ENCODE assay signal across 9 mouse cellular contexts in the genomic region with DNA sequence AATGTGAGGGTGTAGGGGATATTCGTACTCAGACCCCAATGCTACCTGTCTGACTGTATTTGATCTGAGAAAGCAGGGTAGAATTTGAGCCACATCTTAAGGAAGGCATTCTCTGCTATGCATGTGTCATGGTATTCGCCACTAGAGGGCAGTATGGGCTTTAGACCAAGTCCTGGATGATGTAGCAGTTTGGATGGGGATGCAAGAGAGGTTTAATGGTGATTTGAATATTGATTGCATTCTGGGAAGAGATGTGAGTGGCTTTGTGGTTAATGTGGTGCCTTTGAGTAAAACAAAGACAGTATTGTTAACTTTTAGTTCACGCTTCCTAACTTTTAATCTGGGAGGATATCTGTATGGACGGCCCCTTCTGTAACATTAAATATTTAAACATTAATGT. TPM values are rescaled to one million over a fixed set of nuclear protein-coding genes. Genes with fewer than 3 reads are reported as not detected.
A peak's percentile ranks its signal among the peaks of the same experiment; 100 is the strongest.
DNase-seq lines count a peak whose midpoint lies in the region; ATAC-seq lines count a peak whose summit lies in the region.
"Had no signal": no experiment of that assay in that cellular context is flagged by ENCODE, and none has a peak within 500 bp of the region (broad histone marks: within the 10 kb centered on the region; RNA-seq: fewer than 3 reads in every experiment).

No protein-coding gene starts in this region.

- no peaks in the 10 kb centered on the region for H3K9me3 ChIP-seq in forebrain, embryonic 15.5 days
- H3K9me3 ChIP-seq in neural tube, embryonic 13.5 days: no peaks in the 10 kb centered on the region

- no peaks in the 10 kb centered on the region for H3K27me3 ChIP-seq in forebrain, embryonic 15.5 days
- H3K27me3 ChIP-seq in neural tube, embryonic 13.5 days: no peaks in the 10 kb centered on the region

- H3K9ac ChIP-seq in forebrain, embryonic 15.5 days (replicated peaks): no peak overlapping the region
- no peak overlapping the region for H3K9ac ChIP-seq in neural tube, embryonic 13.5 days

- WGBS in forebrain, embryonic 15.5 days: 40% methylated on average over 4 of the region's 4 CpGs
- WGBS in neural tube, embryonic 13.5 days: 36% methylated on average over 4 of the region's 4 CpGs

- DNase-seq in left cerebral cortex, postnatal 25 days (ENCODE audit: low spot score in 2 of 2): peak; percentile 31 to 53
- no peak for DNase-seq in left cerebral cortex, postnatal 36 days (ENCODE audit: low spot score in 2 of 2)
- peak; percentile 80 for DNase-seq in NIH3T3 (ENCODE audit: low read depth)
- peak; percentile 55 to 61 for DNase-seq in cerebellum, adult 18-20 months
- peak; percentile 25 to 30 for DNase-seq in layer of hippocampus, postnatal 10 days (ENCODE audit: low spot score in 2 of 2)
- DNase-seq in ovary, postnatal 36 days (ENCODE audit: low spot score): no peak

- H3K27ac ChIP-seq in forebrain, embryonic 15.5 days (replicated peaks): no peak overlapping the region
- H3K27ac ChIP-seq in neural tube, embryonic 13.5 days (replicated peaks): no peak overlapping the region

- intact Hi-C loops in left cerebral cortex, postnatal 25 days (cut with DNase I): loop anchor here (5.0 kb wide), 1 partner anchor 1033 kb away; no protein-coding TSS in a partner anchor
- intact Hi-C loops in left cerebral cortex, postnatal 36 days (cut with DNase I): loop anchor here (5.0 kb wide), 1 partner anchor 1033 kb away; no protein-coding TSS in a partner anchor

- H3K4me2 ChIP-seq in forebrain, embryonic 15.5 days (replicated peaks): no peak overlapping the region
- no peak overlapping the region for H3K4me2 ChIP-seq in neural tube, embryonic 13.5 days

- H3K4me3 ChIP-seq in forebrain, embryonic 15.5 days: no peak overlapping the region
- H3K4me3 ChIP-seq in neural tube, embryonic 13.5 days: no peak overlapping the region
- H3K4me3 ChIP-seq: myocyte had no signal

- no peaks in the 10 kb centered on the region for H3K36me3 ChIP-seq in forebrain, embryonic 15.5 days
- no peaks in the 10 kb centered on the region for H3K36me3 ChIP-seq in neural tube, embryonic 13.5 days

- H3K4me1 ChIP-seq in forebrain, embryonic 15.5 days: no peaks in the 10 kb centered on the region
- H3K4me1 ChIP-seq in neural tube, embryonic 13.5 days (replicated peaks): no peaks in the 10 kb centered on the region

- peak; percentile 60; the same call in 1 of the 2 replicates for ATAC-seq in forebrain, embryonic 15.5 days (replicated peaks)
- ATAC-seq in neural tube, embryonic 13.5 days (ENCODE audit: low read depth): peak; percentile 64; the same call in 1 of the 2 replicates

RNA-seq across cellular contexts. Expression of gene Gpr171, which starts 22.3 kb away (rescaled TPM):
- not detected for total RNA-seq in left cerebral cortex, postnatal 25 days (2021)
- not detected for total RNA-seq in left cerebral cortex, postnatal 36 days (2021)
- polyA plus RNA-seq in forebrain, embryonic 15.5 days (2015; fragmentation: Nextera tagmentation; extraction: Ambion mirVana): 0.96 and 1.0 TPM in 2 replicates
- not detected for total RNA-seq in layer of hippocampus, postnatal 10 days (2021)
- polyA plus RNA-seq in neural tube, embryonic 13.5 days (2015; fragmentation: Nextera tagmentation; extraction: Ambion mirVana): 0.61 and 1.4 TPM in 2 replicates
- polyA plus RNA-seq: myocyte had no signal

Comparison
In these comparisons a context has a peak if more than half of its experiments do, and no peak if none do; other contexts are left out.
1. DNase-seq: peak in left cerebral cortex, postnatal 25 days (2 of 2), NIH3T3 (single experiment), cerebellum, adult 18-20 months (2 of 2) and layer of hippocampus, postnatal 10 days (2 of 2); none in left cerebral cortex, postnatal 36 days (0 of 2) and ovary, postnatal 36 days (single experiment).